Mouse (Mus musculus) lung, postnatal 25 days (tissue): ENCODE measurements around the gene Gm36864.
"Not testable (repeated sequence)": the region's sequence is repeated elsewhere in the genome, so short reads cannot be mapped to it uniquely, and the experiment has no call there.

ENCODE experiments used
- DNase-seq: peaks from one replicate; pipeline ENCODE4 v3.0.0; 2022; ENCODE audit warnings: low spot score

Gene Gm36864

GRCm38 (mm10) chr7:44235909-44236308 lies at the start of gene Gm36864:
Gene Gm36864, plus strand, starts transcription at chr7:44236177.
- no peak for DNase-seq

- DNase-seq = not testable (repeated sequence)
Observed at GRCm38 (mm10) chr7:44186516-44186915, 49.5 kb upstream of the Gm36864 start.

- DNase-seq = not testable (repeated sequence)
Observed at GRCm38 (mm10) chr7:44187936-44188335, 48.0 kb upstream of the Gm36864 start, which contains the start of gene Klk1b24. Gene Klk1b24, plus strand, starts transcription at chr7:44188236.

GRCm38 (mm10) chr7:44193466-44193865 lies 42.5 kb upstream of the Gm36864 start:
- not testable (repeated sequence) for DNase-seq

- DNase-seq = no peak
Observed at GRCm38 (mm10) chr7:44197891-44198290, 38.1 kb upstream of the Gm36864 start, which contains the start of gene Klk1b3. Gene Klk1b3, plus strand, starts transcription at chr7:44198191.

GRCm38 (mm10) chr7:44207135-44207534 lies 28.8 kb upstream of the Gm36864 start, which contains the start of gene Klk1b4:
Gene Klk1b4, plus strand, starts transcription at chr7:44207435.
- DNase-seq = not testable (repeated sequence)

- no peak for DNase-seq
Observed at GRCm38 (mm10) chr7:44208307-44208706, 27.7 kb upstream of the Gm36864 start.

GRCm38 (mm10) chr7:44215645-44216044 lies 20.3 kb upstream of the Gm36864 start, which contains the start of gene Klk1b5:
Gene Klk1b5, plus strand, starts transcription at chr7:44215945.
- DNase-seq = no peak

- not testable (repeated sequence) for DNase-seq
Observed at GRCm38 (mm10) chr7:44221601-44222000, 14.4 kb upstream of the Gm36864 start.

- DNase-seq = not testable (repeated sequence)
Observed at GRCm38 (mm10) chr7:44222335-44222734, 13.6 kb upstream of the Gm36864 start.

GRCm38 (mm10) chr7:44225076-44225475 lies 10.9 kb upstream of the Gm36864 start, which contains the start of gene Klk1:
Gene Klk1, plus strand, starts transcription at chr7:44225360.
- no peak for DNase-seq

GRCm38 (mm10) chr7:44239913-44240312 lies 3.9 kb downstream of the Gm36864 start:
- DNase-seq = no peak

- DNase-seq = no peak
Observed at GRCm38 (mm10) chr7:44240712-44241111, 4.7 kb downstream of the Gm36864 start.

- no peak for DNase-seq
Observed at GRCm38 (mm10) chr7:44241163-44241562, 5.2 kb downstream of the Gm36864 start.

- DNase-seq = no peak
Observed at GRCm38 (mm10) chr7:44244080-44244479, 8.1 kb downstream of the Gm36864 start.

- DNase-seq = peak; percentile 90
Observed at GRCm38 (mm10) chr7:44246055-44246983, 10.3 kb downstream of the Gm36864 start, which contains the start of the genes 1700028J19Rik and 2410002F23Rik. Gene 1700028J19Rik, minus strand, starts transcription at chr7:44246695. Gene 2410002F23Rik, plus strand, starts transcription at chr7:44246722.

GRCm38 (mm10) chr7:44246984-44247470 lies 11.1 kb downstream of the Gm36864 start:
- DNase-seq = peak; percentile 23

- DNase-seq = no peak
Observed at GRCm38 (mm10) chr7:44247971-44248370, 12.0 kb downstream of the Gm36864 start.

GRCm38 (mm10) chr7:44249248-44249647 lies 13.3 kb downstream of the Gm36864 start:
- DNase-seq = no peak

- not testable (repeated sequence) for DNase-seq
Observed at GRCm38 (mm10) chr7:44250732-44251275, 14.8 kb downstream of the Gm36864 start.

GRCm38 (mm10) chr7:44253023-44253616 lies 17.1 kb downstream of the Gm36864 start:
- DNase-seq = no peak

GRCm38 (mm10) chr7:44254930-44255329 lies 19.0 kb downstream of the Gm36864 start:
- DNase-seq = no peak
